Mouse (Mus musculus): ENCODE results near the gene Bckdhb. TPM values are rescaled to one million over a fixed set of nuclear protein-coding genes. Genes with fewer than 3 reads are reported as not detected.
"Not testable (repeated sequence)": the region's sequence is repeated elsewhere in the genome, so short reads cannot be mapped to it uniquely, and the experiment has no call there.

The Bckdhb gene
- polyA plus RNA-seq, 2 experiments = 14.1 to 24.1 TPM

DNA sequence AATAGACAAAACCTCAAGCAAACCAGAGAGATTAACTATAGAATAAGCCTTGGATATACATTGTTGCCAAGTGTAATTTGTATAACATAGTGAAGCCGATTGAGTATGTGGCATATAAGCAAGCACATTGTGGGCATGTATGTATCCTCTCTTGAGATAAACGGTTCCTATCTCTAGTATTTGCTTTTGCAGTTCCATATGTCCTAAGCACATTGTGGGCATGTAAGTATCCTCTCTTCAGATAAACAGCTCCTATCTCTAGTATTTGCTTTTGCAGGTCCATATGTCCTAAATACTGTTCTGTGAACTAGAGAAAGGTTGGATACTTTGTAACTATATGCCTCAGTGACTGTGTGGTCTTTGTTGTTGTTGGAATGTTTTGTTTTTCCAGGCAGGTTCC is 48.5 kb downstream of the Bckdhb start:
- Histone ChIP-seq H3K36me3 (replicated peaks; ENCODE audit: control insufficient read depth, insufficient read depth, low read depth) (no peaks in the 10 kb centered on the region), H3K27ac (no peak overlapping the region), H3K4me2 (ENCODE audit: low read depth) (no peak overlapping the region), H3K9ac (replicated peaks) (no peak overlapping the region), H3K9me3 (ENCODE audit: control insufficient read depth, low read length) (no peaks in the 10 kb centered on the region), H3K4me1 (replicated peaks; ENCODE audit: control insufficient read depth in 2 of 2, insufficient read depth in 2 of 2, low read length in 1 of 2) (no peaks in the 10 kb centered on the region; a peak in 1 of 4 replicates), H3K4me3 (ENCODE audit: insufficient read depth in 1 of 2, low read depth in 2 of 2, low read length in 2 of 2) (no peak overlapping the region), H3K27me3 (ENCODE audit: control insufficient read depth, insufficient read depth, low read length) (no peaks in the 10 kb centered on the region)
- DNase-seq (ENCODE audit: low read depth in 3 of 3, low spot score in 3 of 3) (no peak), ATAC-seq (ENCODE audit: insufficient read depth) (peak; percentile 75; the same call in 1 of the 2 replicates)
- WGBS (ENCODE audit: insufficient replicate concordance) = 34% methylated on average over 2 of the region's 2 CpGs
- TF ChIP-seq EP300 (IDR thresholded peaks at IDR 0.05; ENCODE audit: low read depth) (peak; percentile 60; the same call in 1 of the 2 replicates), CTCF (IDR thresholded peaks at IDR 0.05; ENCODE audit: low read depth) (no peak)

- 28% methylated on average over 2 of the region's 2 CpGs for WGBS (ENCODE audit: insufficient replicate concordance)
- Histone ChIP-seq H3K4me2 (ENCODE audit: low read depth) (no peak overlapping the region), H3K27ac (no peak overlapping the region), H3K9ac (replicated peaks) (no peak overlapping the region), H3K9me3 (ENCODE audit: control insufficient read depth, low read length) (no peaks in the 10 kb centered on the region), H3K36me3 (replicated peaks; ENCODE audit: control insufficient read depth, insufficient read depth, low read depth) (no peaks in the 10 kb centered on the region), H3K4me3 (ENCODE audit: insufficient read depth in 1 of 2, low read depth in 2 of 2, low read length in 2 of 2) (no peak overlapping the region), H3K4me1 (replicated peaks; ENCODE audit: control insufficient read depth in 2 of 2, insufficient read depth in 2 of 2, low read length in 1 of 2) (no peaks in the 10 kb centered on the region; a peak in 1 of 4 replicates), H3K27me3 (ENCODE audit: control insufficient read depth, insufficient read depth, low read length) (no peaks in the 10 kb centered on the region)
- TF ChIP-seq CTCF (IDR thresholded peaks at IDR 0.05; ENCODE audit: low read depth) (no peak), EP300 (IDR thresholded peaks at IDR 0.05; ENCODE audit: low read depth) (no peak)
- DNase-seq (ENCODE audit: low read depth in 3 of 3, low spot score in 3 of 3) (no peak), ATAC-seq (ENCODE audit: insufficient read depth) (no peak)
These were observed 50.9 kb downstream of the Bckdhb start for GRCm38 (mm10) chr9:83975811-83976210.

GRCm38 (mm10) chr9:83981234-83981633 is 56.3 kb downstream of the Bckdhb start:
- Histone ChIP-seq H3K9me3 (ENCODE audit: control insufficient read depth, low read length) (no peaks in the 10 kb centered on the region), H3K4me2 (ENCODE audit: low read depth) (no peak overlapping the region), H3K9ac (replicated peaks) (no peak overlapping the region), H3K4me1 (replicated peaks; ENCODE audit: control insufficient read depth in 2 of 2, insufficient read depth in 2 of 2, low read length in 1 of 2) (no peaks in the 10 kb centered on the region), H3K27me3 (ENCODE audit: control insufficient read depth, insufficient read depth, low read length) (no peaks in the 10 kb centered on the region), H3K27ac (no peak overlapping the region), H3K4me3 (ENCODE audit: insufficient read depth in 1 of 2, low read depth in 2 of 2, low read length in 2 of 2) (no peak overlapping the region), H3K36me3 (replicated peaks; ENCODE audit: control insufficient read depth, insufficient read depth, low read depth) (no peaks in the 10 kb centered on the region)
- TF ChIP-seq EP300 (IDR thresholded peaks at IDR 0.05; ENCODE audit: low read depth) = no peak
- no peak for TF ChIP-seq CTCF (IDR thresholded peaks at IDR 0.05; ENCODE audit: low read depth)
- WGBS (ENCODE audit: insufficient replicate concordance) = 60% methylated on average over 7 of the region's 7 CpGs
- DNase-seq (ENCODE audit: low read depth in 3 of 3, low spot score in 3 of 3) (no peak), ATAC-seq (ENCODE audit: insufficient read depth) (no peak)

GRCm38 (mm10) chr9:84008961-84009360 is 84.0 kb downstream of the Bckdhb start:
- WGBS (ENCODE audit: insufficient replicate concordance) = 72% methylated on average over 2 of the region's 2 CpGs

GRCm38 (mm10) chr9:84011146-84011545 is 86.2 kb downstream of the Bckdhb start:
- TF ChIP-seq CTCF (IDR thresholded peaks at IDR 0.05; ENCODE audit: low read depth) (no peak), EP300 (IDR thresholded peaks at IDR 0.05; ENCODE audit: low read depth) (no peak)
- Histone ChIP-seq H3K27ac (no peak overlapping the region), H3K36me3 (replicated peaks; ENCODE audit: control insufficient read depth, insufficient read depth, low read depth) (no peaks in the 10 kb centered on the region), H3K9me3 (ENCODE audit: control insufficient read depth, low read length) (no peaks in the 10 kb centered on the region), H3K4me1 (replicated peaks; ENCODE audit: control insufficient read depth in 2 of 2, insufficient read depth in 2 of 2, low read length in 1 of 2) (no peaks in the 10 kb centered on the region), H3K9ac (replicated peaks) (no peak overlapping the region), H3K27me3 (ENCODE audit: control insufficient read depth, insufficient read depth, low read length) (no peaks in the 10 kb centered on the region), H3K4me2 (ENCODE audit: low read depth) (no peak overlapping the region), H3K4me3 (ENCODE audit: insufficient read depth in 1 of 2, low read depth in 2 of 2, low read length in 2 of 2) (no peak overlapping the region)
- ATAC-seq (ENCODE audit: insufficient read depth) (no peak), DNase-seq (ENCODE audit: low read depth in 3 of 3, low spot score in 3 of 3) (no peak)

More at GRCm38 (mm10) chr9:84008961-84009360, 84.0 kb downstream of the Bckdhb start:
- no peaks in the 10 kb centered on the region for H3K4me1 ChIP-seq (replicated peaks; ENCODE audit: control insufficient read depth in 2 of 2, insufficient read depth in 2 of 2, low read length in 1 of 2)
- no peaks in the 10 kb centered on the region for H3K27me3 ChIP-seq (ENCODE audit: control insufficient read depth, insufficient read depth, low read length)
- no peak overlapping the region for H3K4me3 ChIP-seq (ENCODE audit: insufficient read depth in 1 of 2, low read depth in 2 of 2, low read length in 2 of 2)
- H3K4me2 ChIP-seq (ENCODE audit: low read depth) = no peak overlapping the region
- H3K9me3 ChIP-seq (ENCODE audit: control insufficient read depth, low read length) = no peaks in the 10 kb centered on the region
- no peaks in the 10 kb centered on the region for H3K36me3 ChIP-seq (replicated peaks; ENCODE audit: control insufficient read depth, insufficient read depth, low read depth)
- ATAC-seq (ENCODE audit: insufficient read depth) = no peak
- no peak for TF ChIP-seq CTCF (IDR thresholded peaks at IDR 0.05; ENCODE audit: low read depth)
- TF ChIP-seq EP300 (IDR thresholded peaks at IDR 0.05; ENCODE audit: low read depth) = no peak
- DNase-seq (ENCODE audit: low read depth in 3 of 3, low spot score in 3 of 3) = no peak
- H3K9ac ChIP-seq (replicated peaks) = no peak overlapping the region
- no peak overlapping the region for H3K27ac ChIP-seq

GRCm38 (mm10) chr9:84018141-84018540 is 93.2 kb downstream of the Bckdhb start:
- DNase-seq (ENCODE audit: low read depth in 3 of 3, low spot score in 3 of 3); ATAC-seq (ENCODE audit: insufficient read depth); H3K27me3 ChIP-seq (ENCODE audit: control insufficient read depth, insufficient read depth, low read length); H3K27ac ChIP-seq; H3K4me3 ChIP-seq (ENCODE audit: insufficient read depth in 1 of 2, low read depth in 2 of 2, low read length in 2 of 2); H3K4me1 ChIP-seq (replicated peaks; ENCODE audit: control insufficient read depth in 2 of 2, insufficient read depth in 2 of 2, low read length in 1 of 2); H3K9ac ChIP-seq (replicated peaks); H3K4me2 ChIP-seq (ENCODE audit: low read depth); H3K36me3 ChIP-seq (replicated peaks; ENCODE audit: control insufficient read depth, insufficient read depth, low read depth); H3K9me3 ChIP-seq (ENCODE audit: control insufficient read depth, low read length): not testable (repeated sequence)
- WGBS (ENCODE audit: insufficient replicate concordance) = 70% methylated on average over 8 of the region's 8 CpGs

Measured in liver, embryonic 14.5 days (tissue).